13 mouse cellular contexts compared by ENCODE assay signal in genomic region chr1:87170458-87170857, GRCm38 (mm10). TPM values are rescaled to one million over a fixed set of nuclear protein-coding genes. Genes with fewer than 3 reads are reported as not detected.
DNase-seq lines count a peak whose midpoint lies in the region; ATAC-seq and TF ChIP-seq lines count a peak whose summit lies in the region.
"Had no signal": no experiment of that assay in that cellular context is flagged by ENCODE, and none has a peak within 500 bp of the region (broad histone marks: within the 10 kb centered on the region; RNA-seq: fewer than 3 reads in every experiment).

No protein-coding gene starts in this region.

- TF ChIP-seq CTCF in forebrain, postnatal 0 days (IDR thresholded peaks at IDR 0.05; ENCODE audit: low read depth) = no peak

- H3K9ac ChIP-seq in liver, embryonic 12.5 days = no peak overlapping the region
- H3K9ac ChIP-seq in forebrain, postnatal 0 days = no peak overlapping the region
- H3K9ac ChIP-seq in limb, embryonic 13.5 days = 0 out of 2 replicates have a peak overlapping the region, but pooled peaks have one; percentile 43

- H3K4me3 ChIP-seq in liver, embryonic 12.5 days = no peak overlapping the region
- no peak overlapping the region for H3K4me3 ChIP-seq in forebrain, postnatal 0 days (ENCODE audit: low read depth, low read length)
- H3K4me3 ChIP-seq in limb, embryonic 13.5 days = no peak overlapping the region

- no peak overlapping the region for H3K27ac ChIP-seq in liver, embryonic 12.5 days
- H3K27ac ChIP-seq in forebrain, postnatal 0 days (ENCODE audit: low read depth, low read length) = no peak overlapping the region
- H3K27ac ChIP-seq in limb, embryonic 13.5 days = no peak overlapping the region

- DNase-seq in liver = no peak
- no peak for DNase-seq in forebrain, postnatal 0 days
- DNase-seq in retina, postnatal 1 day = peak; percentile 69
- no peak for DNase-seq in adrenal gland, adult 8-10 months
- DNase-seq in urinary bladder, postnatal 10 days (ENCODE audit: low spot score) = no peak
- DNase-seq: embryo, embryonic 11 days; heart, postnatal 10 days; layer of hippocampus, adult 9-11 months; thymus, postnatal 14 days had no signal

- ATAC-seq in liver, embryonic 12.5 days = no peak
- ATAC-seq in forebrain, postnatal 0 days = peak; percentile 0; the same call in 1 of the 2 replicates
- ATAC-seq in limb, embryonic 13.5 days (ENCODE audit: low FRiP score, low read depth) = no peak

- no peaks in the 10 kb centered on the region for H3K36me3 ChIP-seq in liver, embryonic 12.5 days
- no peaks in the 10 kb centered on the region for H3K36me3 ChIP-seq in forebrain, postnatal 0 days (ENCODE audit: insufficient read depth)
- H3K36me3 ChIP-seq in limb, embryonic 13.5 days = no peaks in the 10 kb centered on the region

- H3K9me3 ChIP-seq in liver, embryonic 12.5 days (replicated peaks) = no peaks in the 10 kb centered on the region
- H3K9me3 ChIP-seq in forebrain, postnatal 0 days (ENCODE audit: low read length) = no peaks in the 10 kb centered on the region
- H3K9me3 ChIP-seq in limb, embryonic 13.5 days = no peaks in the 10 kb centered on the region

- peaks cover 92% of the 10 kb centered on the region for H3K27me3 ChIP-seq in liver, embryonic 12.5 days (replicated peaks)
- H3K27me3 ChIP-seq in forebrain, postnatal 0 days (ENCODE audit: insufficient read depth, low read length) = no peaks in the 10 kb centered on the region
- peaks cover 88% of the 10 kb centered on the region for H3K27me3 ChIP-seq in limb, embryonic 13.5 days

- H3K4me2 ChIP-seq in liver, embryonic 12.5 days = 0 out of 2 replicates have a peak overlapping the region, but pooled peaks have one; percentile 13
- 0 out of 2 replicates have a peak overlapping the region, but pooled peaks have one; percentile 27 for H3K4me2 ChIP-seq in forebrain, postnatal 0 days (ENCODE audit: low read depth)
- H3K4me2 ChIP-seq in limb, embryonic 13.5 days (replicated peaks) = peak overlapping the region; percentile 25

- WGBS in liver, embryonic 12.5 days (ENCODE audit: insufficient replicate concordance) = 25% methylated on average over 19 of the region's 19 CpGs
- 10% methylated on average over 19 of the region's 19 CpGs for WGBS in forebrain, postnatal 0 days
- WGBS in limb, embryonic 13.5 days = 7% methylated on average over 19 of the region's 19 CpGs

- peaks cover 6% of the 10 kb centered on the region; the same call in 1 of the 2 replicates for H3K4me1 ChIP-seq in liver, embryonic 12.5 days
- H3K4me1 ChIP-seq in forebrain, postnatal 0 days (ENCODE audit: insufficient read depth) = no peaks in the 10 kb centered on the region; the same call in 1 of the 2 replicates
- peaks cover 24% of the 10 kb centered on the region for H3K4me1 ChIP-seq in limb, embryonic 13.5 days

RNA-seq across cellular contexts. Expression of gene Prss56, which starts 12.7 kb away (rescaled TPM):
- polyA plus RNA-seq in liver, embryonic 12.5 days (2016; fragmentation: Nextera tagmentation; extraction: Ambion mirVana) = not detected in 2 replicates
- total RNA-seq in forebrain, postnatal 0 days (2014; rRNA removed) = 3.1 and 4.0 TPM in 2 replicates
- polyA plus RNA-seq in forebrain, postnatal 0 days (2015; fragmentation: Nextera tagmentation; extraction: Ambion mirVana) = 2.5 and 4.3 TPM in 2 replicates
- polyA plus RNA-seq in limb, embryonic 13.5 days (2015; fragmentation: Nextera tagmentation; extraction: Ambion mirVana) = 0.19 TPM in 1 of 2 replicates, not detected in the other
- total RNA-seq in adrenal gland, adult 8-10 months (2022) = not detected
- total RNA-seq: heart, postnatal 10 days; liver, adult 2 months; megakaryocyte, adult 5-6 weeks had no signal
- polyA plus RNA-seq: liver, adult 2 months had no signal

RNA-seq across cellular contexts. Expression of gene Ecel1, which starts 14.1 kb away (rescaled TPM):
- polyA plus RNA-seq in liver, embryonic 12.5 days (2016; fragmentation: Nextera tagmentation; extraction: Ambion mirVana) = 0.12 and 0.35 TPM in 2 replicates
- 19.1 and 36.1 TPM in 2 replicates for total RNA-seq in forebrain, postnatal 0 days (2014; rRNA removed)
- 17.8 and 28.5 TPM in 2 replicates for polyA plus RNA-seq in forebrain, postnatal 0 days (2015; fragmentation: Nextera tagmentation; extraction: Ambion mirVana)
- polyA plus RNA-seq in limb, embryonic 13.5 days (2015; fragmentation: Nextera tagmentation; extraction: Ambion mirVana) = 0.69 and 1.1 TPM in 2 replicates
- total RNA-seq in adrenal gland, adult 8-10 months (2022) = 10 to 100 TPM in 1 of 4 experiments, 1 to 10 TPM in 1, under 1 TPM in 2; 0.44 to 10.2 (median 4.1) TPM
- total RNA-seq: heart, postnatal 10 days; liver, adult 2 months; megakaryocyte, adult 5-6 weeks had no signal
- polyA plus RNA-seq: liver, adult 2 months had no signal

RNA-seq across cellular contexts. Expression of gene Chrnd, which starts 19.9 kb away (rescaled TPM):
- 0.07 TPM in 1 of 2 replicates, not detected in the other for polyA plus RNA-seq in liver, embryonic 12.5 days (2016; fragmentation: Nextera tagmentation; extraction: Ambion mirVana)
- total RNA-seq in forebrain, postnatal 0 days (2014; rRNA removed) = not detected in 2 replicates
- polyA plus RNA-seq in forebrain, postnatal 0 days (2015; fragmentation: Nextera tagmentation; extraction: Ambion mirVana) = not detected in 2 replicates
- 4.5 and 4.8 TPM in 2 replicates for polyA plus RNA-seq in limb, embryonic 13.5 days (2015; fragmentation: Nextera tagmentation; extraction: Ambion mirVana)
- not detected for total RNA-seq in adrenal gland, adult 8-10 months (2022)
- total RNA-seq: heart, postnatal 10 days; liver, adult 2 months; megakaryocyte, adult 5-6 weeks had no signal
- polyA plus RNA-seq: liver, adult 2 months had no signal

RNA-seq across cellular contexts. Expression of gene Chrng, which starts 34.0 kb away (rescaled TPM):
- polyA plus RNA-seq in liver, embryonic 12.5 days (2016; fragmentation: Nextera tagmentation; extraction: Ambion mirVana) = 0.52 and 0.54 TPM in 2 replicates
- not detected in 2 replicates for total RNA-seq in forebrain, postnatal 0 days (2014; rRNA removed)
- polyA plus RNA-seq in forebrain, postnatal 0 days (2015; fragmentation: Nextera tagmentation; extraction: Ambion mirVana) = not detected in 2 replicates
- polyA plus RNA-seq in limb, embryonic 13.5 days (2015; fragmentation: Nextera tagmentation; extraction: Ambion mirVana) = 18.2 and 20.8 TPM in 2 replicates
- not detected for total RNA-seq in adrenal gland, adult 8-10 months (2022)
- total RNA-seq: heart, postnatal 10 days; liver, adult 2 months; megakaryocyte, adult 5-6 weeks had no signal
- polyA plus RNA-seq: liver, adult 2 months had no signal

RNA-seq across cellular contexts. Expression of gene Eif4e2, which starts 43.3 kb away (rescaled TPM):
- 114 and 117 TPM in 2 replicates for polyA plus RNA-seq in liver, embryonic 12.5 days (2016; fragmentation: Nextera tagmentation; extraction: Ambion mirVana)
- 71.5 and 81.7 TPM in 2 replicates for total RNA-seq in forebrain, postnatal 0 days (2014; rRNA removed)
- polyA plus RNA-seq in forebrain, postnatal 0 days (2015; fragmentation: Nextera tagmentation; extraction: Ambion mirVana) = 77.6 and 87.5 TPM in 2 replicates
- 178 and 181 TPM in 2 replicates for polyA plus RNA-seq in limb, embryonic 13.5 days (2015; fragmentation: Nextera tagmentation; extraction: Ambion mirVana)
- total RNA-seq in adrenal gland, adult 8-10 months (2022) = 10 to 100 TPM; 69.8 to 78.4 (median 73.4) TPM
